Mouse (Mus musculus) liver, adult 2 months (tissue): ENCODE data around the gene Zfp27.

Experiments used
- CTCF ChIP-seq: fragments of 200-500 bp; IDR thresholded peaks from 2 replicates; pipeline ENCODE4 v1.5.1; 2011; ENCODE audit warnings: low read depth, low read length, control low read depth
- POLR2A ChIP-seq: fragments of 200-500 bp; IDR thresholded peaks from 2 replicates; pipeline ENCODE4 v1.6.1; 2011; ENCODE audit warnings: low read length, control low read depth; ENCODE audit not compliant: insufficient read depth; ENCODE audit errors: extremely low read depth

DNA sequence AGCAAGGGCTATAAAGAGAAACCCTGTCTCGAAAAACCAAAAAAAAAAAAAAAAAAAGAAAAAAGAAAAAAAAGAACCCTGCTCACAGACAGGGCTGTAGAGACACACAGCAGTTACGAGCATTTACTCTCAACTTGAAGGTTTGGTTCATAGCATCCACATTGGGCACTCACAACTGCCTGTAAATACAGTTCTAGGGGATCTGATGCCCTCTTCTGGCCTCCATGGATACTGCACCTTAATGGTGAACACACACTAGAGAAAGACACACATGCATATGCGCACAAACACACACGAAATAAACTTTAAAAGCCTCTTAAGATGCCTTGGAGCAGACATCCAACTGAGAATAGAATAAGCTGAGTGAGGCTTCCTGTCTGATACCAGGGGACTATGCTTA, 8.0 kb downstream of the Zfp27 start:
- TF ChIP-seq CTCF, result no peak
- no peak for TF ChIP-seq POLR2A
